Mouse (Mus musculus): Measurements from ENCODE around the gene Hamp. TPM values are rescaled to one million over a fixed set of nuclear protein-coding genes. Genes with fewer than 3 reads are reported as not detected.

The Hamp gene
- not detected in 2 replicates for polyA plus RNA-seq (2015; fragmentation: Nextera tagmentation; extraction: Ambion mirVana)

GRCm38 (mm10) chr7:30943909-30944635, at the start of gene Hamp:
Gene Hamp (minus strand): TSS chr7:30944032.
- Histone ChIP-seq H3K4me3 (ENCODE audit: low read depth, low read length) (no peak within 1 kb of the TSS), H3K27me3 (replicated peaks; ENCODE audit: insufficient read depth, low read length) (no peaks in the 10 kb centered on the region), H3K9me3 (ENCODE audit: low read length) (no peaks in the 10 kb centered on the region), H3K4me2 (replicated peaks; ENCODE audit: low read depth, low read length) (no peak within 1 kb of the TSS), H3K36me3 (ENCODE audit: insufficient read depth, low read length) (no peaks in the 10 kb centered on the region; the same call in 1 of the 2 replicates), H3K4me1 (ENCODE audit: insufficient read depth, low read depth, low read length) (no peaks in the 10 kb centered on the region), H3K27ac (ENCODE audit: low read length) (no peak within 1 kb of the TSS), H3K9ac (replicated peaks; ENCODE audit: low read depth) (no peak within 1 kb of the TSS)
- no peak for ATAC-seq
- TF ChIP-seq EP300 (IDR thresholded peaks at IDR 0.05) = no peak
- TF ChIP-seq CTCF (IDR thresholded peaks at IDR 0.05) = no peak
- 56% methylated on average over 9 of the region's 9 CpGs for WGBS
- no peak for DNase-seq (ENCODE audit: low spot score)

DNA sequence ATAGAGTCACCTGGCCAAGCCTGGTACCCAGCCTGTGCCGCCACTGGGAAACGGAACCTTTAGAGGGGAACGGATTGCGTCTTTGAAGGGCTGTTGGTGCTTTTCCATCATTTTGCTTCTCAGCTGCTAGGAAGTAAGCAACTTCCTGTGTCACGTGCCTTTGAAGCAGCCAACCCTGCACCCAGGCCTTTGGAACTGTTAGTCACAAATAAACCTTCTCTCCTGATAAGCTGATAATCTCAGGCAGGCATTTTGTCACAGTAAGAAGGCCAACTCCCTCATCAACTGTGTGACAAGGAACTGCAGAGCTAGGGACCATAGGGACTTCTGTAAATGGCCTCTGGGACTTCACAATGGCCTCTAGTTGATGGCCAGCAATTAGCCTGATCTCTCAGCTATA, 48.3 kb upstream of the Hamp start:
- WGBS = 52% methylated on average over 5 of the region's 5 CpGs

GRCm38 (mm10) chr7:30988519-30989162, 44.8 kb upstream of the Hamp start:
- H3K4me3 ChIP-seq (ENCODE audit: low read depth, low read length) = no peak overlapping the region
- H3K9me3 ChIP-seq (ENCODE audit: low read length) = no peaks in the 10 kb centered on the region
- 87% methylated on average over 4 of the region's 4 CpGs for WGBS
- no peak overlapping the region for H3K4me2 ChIP-seq (replicated peaks; ENCODE audit: low read depth, low read length)
- TF ChIP-seq EP300 (IDR thresholded peaks at IDR 0.05) (no peak), CTCF (IDR thresholded peaks at IDR 0.05) (no peak)
- H3K27me3 ChIP-seq (replicated peaks; ENCODE audit: insufficient read depth, low read length) = no peaks in the 10 kb centered on the region
- H3K27ac ChIP-seq (ENCODE audit: low read length) = no peak overlapping the region
- DNase-seq (ENCODE audit: low spot score) (no peak), ATAC-seq (no peak)
- H3K9ac ChIP-seq (replicated peaks; ENCODE audit: low read depth) = no peak overlapping the region
- H3K4me1 ChIP-seq (ENCODE audit: insufficient read depth, low read depth, low read length) = no peaks in the 10 kb centered on the region
- no peaks in the 10 kb centered on the region for H3K36me3 ChIP-seq (ENCODE audit: insufficient read depth, low read length)

More for the DNA sequence above, 48.3 kb upstream of the Hamp start:
- no peak for ATAC-seq
- no peaks in the 10 kb centered on the region for H3K36me3 ChIP-seq (ENCODE audit: insufficient read depth, low read length)
- no peaks in the 10 kb centered on the region for H3K27me3 ChIP-seq (replicated peaks; ENCODE audit: insufficient read depth, low read length)
- H3K4me2 ChIP-seq (replicated peaks; ENCODE audit: low read depth, low read length) = no peak overlapping the region
- H3K9me3 ChIP-seq (ENCODE audit: low read length) = no peaks in the 10 kb centered on the region
- H3K4me3 ChIP-seq (ENCODE audit: low read depth, low read length) = no peak overlapping the region
- H3K27ac ChIP-seq (ENCODE audit: low read length) = no peak overlapping the region
- DNase-seq (ENCODE audit: low spot score) = no peak
- H3K9ac ChIP-seq (replicated peaks; ENCODE audit: low read depth) = no peak overlapping the region
- no peak for TF ChIP-seq CTCF (IDR thresholded peaks at IDR 0.05)
- no peak for TF ChIP-seq EP300 (IDR thresholded peaks at IDR 0.05)
- H3K4me1 ChIP-seq (ENCODE audit: insufficient read depth, low read depth, low read length) = no peaks in the 10 kb centered on the region

- TF ChIP-seq EP300 (IDR thresholded peaks at IDR 0.05) = no peak
- no peak for TF ChIP-seq CTCF (IDR thresholded peaks at IDR 0.05)
- WGBS = 86% methylated on average over 9 of the region's 9 CpGs
Observed at GRCm38 (mm10) chr7:30985357-30985756, 41.5 kb upstream of the Hamp start.

DNA sequence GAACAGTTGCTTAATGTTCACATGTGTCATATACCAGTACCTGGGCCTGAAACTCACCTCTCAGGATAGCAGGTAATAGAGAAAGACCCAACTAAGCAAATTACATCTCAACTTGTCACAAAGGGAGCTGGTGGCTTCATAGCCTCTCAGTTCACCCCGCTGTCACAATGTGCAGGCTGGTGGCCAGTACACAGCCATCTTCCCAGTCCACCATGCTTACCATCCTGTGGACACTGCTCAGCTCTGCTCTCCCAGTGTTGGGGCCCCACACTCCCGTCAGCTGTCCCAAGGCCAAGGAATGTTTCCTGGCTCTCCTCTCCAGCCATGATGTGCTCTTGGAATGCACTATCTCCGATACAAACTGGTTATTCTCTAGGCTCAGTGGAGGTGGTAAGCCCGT, 37.9 kb upstream of the Hamp start:
- DNase-seq (ENCODE audit: low spot score) = no peak
- TF ChIP-seq CTCF (IDR thresholded peaks at IDR 0.05) = no peak
- no peak for TF ChIP-seq EP300 (IDR thresholded peaks at IDR 0.05)
- no peak overlapping the region for H3K4me3 ChIP-seq (ENCODE audit: low read depth, low read length)
- H3K27ac ChIP-seq (ENCODE audit: low read length) = no peak overlapping the region
- ATAC-seq = no peak
- H3K4me2 ChIP-seq (replicated peaks; ENCODE audit: low read depth, low read length) = no peak overlapping the region
- H3K27me3 ChIP-seq (replicated peaks; ENCODE audit: insufficient read depth, low read length) = no peaks in the 10 kb centered on the region
- H3K36me3 ChIP-seq (ENCODE audit: insufficient read depth, low read length) = no peaks in the 10 kb centered on the region
- WGBS = 89% methylated on average over 4 of the region's 4 CpGs
- no peaks in the 10 kb centered on the region for H3K9me3 ChIP-seq (ENCODE audit: low read length)
- no peak overlapping the region for H3K9ac ChIP-seq (replicated peaks; ENCODE audit: low read depth)
- H3K4me1 ChIP-seq (ENCODE audit: insufficient read depth, low read depth, low read length) = no peaks in the 10 kb centered on the region

More at GRCm38 (mm10) chr7:30985357-30985756, 41.5 kb upstream of the Hamp start:
- Histone ChIP-seq H3K9ac (replicated peaks; ENCODE audit: low read depth) (no peak overlapping the region), H3K9me3 (ENCODE audit: low read length) (no peaks in the 10 kb centered on the region), H3K4me1 (ENCODE audit: insufficient read depth, low read depth, low read length) (no peaks in the 10 kb centered on the region), H3K4me3 (ENCODE audit: low read depth, low read length) (no peak overlapping the region), H3K4me2 (replicated peaks; ENCODE audit: low read depth, low read length) (no peak overlapping the region), H3K36me3 (ENCODE audit: insufficient read depth, low read length) (no peaks in the 10 kb centered on the region), H3K27ac (ENCODE audit: low read length) (no peak overlapping the region), H3K27me3 (replicated peaks; ENCODE audit: insufficient read depth, low read length) (no peaks in the 10 kb centered on the region)
- ATAC-seq (no peak), DNase-seq (ENCODE audit: low spot score) (no peak)

GRCm38 (mm10) chr7:30973501-30974289, 29.9 kb upstream of the Hamp start, which contains the start of gene Fam187b:
Gene Fam187b (plus strand): TSS chr7:30973790.
- Histone ChIP-seq H3K9ac (replicated peaks; ENCODE audit: low read depth) (peak within 1 kb of the TSS; percentile 46), H3K4me3 (ENCODE audit: low read depth, low read length) (peak within 1 kb of the TSS; percentile 49), H3K9me3 (ENCODE audit: low read length) (no peaks in the 10 kb centered on the region), H3K36me3 (ENCODE audit: insufficient read depth, low read length) (no peaks in the 10 kb centered on the region), H3K4me1 (ENCODE audit: insufficient read depth, low read depth, low read length) (peaks cover 5% of the 10 kb centered on the region; the same call in 1 of the 2 replicates), H3K4me2 (replicated peaks; ENCODE audit: low read depth, low read length) (peak within 1 kb of the TSS; percentile 65), H3K27ac (ENCODE audit: low read length) (peak within 1 kb of the TSS; percentile 94), H3K27me3 (replicated peaks; ENCODE audit: insufficient read depth, low read length) (no peaks in the 10 kb centered on the region)
- ATAC-seq (peak; percentile 96), DNase-seq (ENCODE audit: low spot score) (peak; percentile 96)
- TF ChIP-seq EP300 (IDR thresholded peaks at IDR 0.05) = peak; percentile 6; the same call in 1 of the 2 replicates
- TF ChIP-seq CTCF (IDR thresholded peaks at IDR 0.05) = peak; percentile 88
- WGBS = under 1% methylated on average over 37 of the region's 37 CpGs
